Mouse (Mus musculus) hindbrain, postnatal 0 days (tissue): ENCODE measurements at regions not wholly inside any gene's neighbourhood (a gene's known extent, or its start where the extent isn't known, plus 50 kb on each side); places are given as distances from the start of the nearest gene placed in this dataset.
A peak's percentile ranks its signal among the peaks of the same experiment; 100 is the strongest.

Experiments used
- ATAC-seq: fragments of 200-750 bp; cut with Nextera tagmentation; 2 replicates; pipeline ENCODE4 v1.8.0; 2017; ENCODE audit warnings: mild to moderate bottlenecking, moderate TSS enrichment, moderate library complexity
- DNase-seq: peaks from one replicate; pipeline ENCODE4 v3.0.0-alpha.2; 2015; ENCODE audit warnings: low spot score
- H3K27ac ChIP-seq: fragments of 300-500 bp; sonication (generic); 2 replicates; pipeline ENCODE4 v1.5.1; 2014; ENCODE audit warnings: mild to moderate bottlenecking
- H3K27me3 ChIP-seq: fragments of 300-500 bp; sonication (generic); 2 replicates; pipeline ENCODE4 v1.6.1; 2014; ENCODE audit warnings: low read length, mixed read lengths; ENCODE audit not compliant: insufficient read depth
- H3K36me3 ChIP-seq: fragments of 300-500 bp; sonication (generic); 2 replicates; pipeline ENCODE4 v1.6.1; 2014; ENCODE audit warnings: low read length, mixed read lengths; ENCODE audit not compliant: insufficient read depth
- H3K4me1 ChIP-seq: fragments of 300-500 bp; sonication (generic); 2 replicates; pipeline ENCODE4 v1.6.1; 2014; ENCODE audit warnings: antibody characterized with exemption, low read length, mixed read lengths; ENCODE audit not compliant: insufficient read depth
- H3K4me2 ChIP-seq: fragments of 300-500 bp; sonication (generic); 2 replicates; pipeline ENCODE4 v1.6.1; 2014; ENCODE audit warnings: low read depth, mild to moderate bottlenecking, low read length, moderate library complexity, mixed read lengths
- H3K4me3 ChIP-seq: fragments of 300-500 bp; sonication (generic); 2 replicates; pipeline ENCODE4 v1.5.1; 2014; ENCODE audit warnings: low read length
- H3K9ac ChIP-seq: fragments of 300-500 bp; sonication (generic); replicated peaks from 2 replicates; pipeline ENCODE4 v1.6.1; 2014; ENCODE audit warnings: mild to moderate bottlenecking, low read length, moderate library complexity, mixed read lengths
- H3K9me3 ChIP-seq: fragments of 300-500 bp; sonication (generic); 2 replicates; pipeline ENCODE4 v1.6.1; 2016; ENCODE audit warnings: low read length, mixed read lengths
- CTCF ChIP-seq: IDR thresholded peaks from 2 replicates; pipeline ENCODE4 v1.5.1; 2016; ENCODE audit warnings: antibody characterized with exemption, control low read depth, low read depth
- WGBS: fragments of 180-500 bp; shearing (Covaris S2); extraction: QIAGEN DNeasy Blood & Tissue Kit; methylation state at CpG from one replicate; pipeline ENCODE4 v1.1.7; 2014; 5-methylcytosine and 5-hydroxymethylcytosine counted together

DNA sequence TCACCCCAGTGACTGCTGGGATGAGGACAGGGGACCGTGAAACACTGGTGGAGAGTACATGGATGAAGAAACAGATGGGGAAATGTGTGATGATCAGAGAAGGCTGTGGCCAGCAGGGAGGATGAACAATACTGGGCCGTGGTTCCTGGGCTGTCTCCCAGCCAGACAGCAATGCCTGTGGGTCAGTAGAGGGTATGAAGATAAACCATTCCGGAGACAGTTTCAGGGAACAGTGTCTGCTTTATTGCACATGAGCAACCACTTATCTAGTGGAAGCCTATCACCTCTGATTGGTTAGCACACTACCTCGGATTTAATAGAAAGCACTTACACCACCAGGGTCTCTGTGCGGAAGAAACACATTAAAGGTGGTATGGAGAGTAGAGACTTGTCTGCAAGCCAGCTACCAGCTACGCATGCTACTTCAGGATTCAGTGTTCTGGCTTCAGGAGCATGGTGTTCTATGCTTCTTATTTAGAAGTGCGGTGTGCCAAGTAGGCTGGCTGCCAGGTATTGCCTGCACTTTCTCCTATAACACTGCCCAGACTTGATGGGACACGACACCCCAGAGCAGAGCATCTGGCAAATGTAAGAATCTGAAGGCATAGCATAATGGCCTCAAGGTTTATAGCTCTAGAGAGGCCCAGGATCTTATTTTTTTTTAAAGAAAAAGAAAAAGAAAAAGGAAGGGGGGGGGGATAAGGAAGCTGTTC is 185.5 kb downstream of the Clic5 start:
- H3K9me3 ChIP-seq: no peaks in the 10 kb centered on the region
- H3K27ac ChIP-seq: no peak overlapping the region
- no peak overlapping the region for H3K4me2 ChIP-seq
- no peaks in the 10 kb centered on the region for H3K4me1 ChIP-seq
- no peak for TF ChIP-seq CTCF
- ATAC-seq: no peak
- H3K4me3 ChIP-seq: no peak overlapping the region
- no peaks in the 10 kb centered on the region for H3K36me3 ChIP-seq
- H3K27me3 ChIP-seq: no peaks in the 10 kb centered on the region
- WGBS: 68% methylated on average over 8 of the region's 8 CpGs
- DNase-seq: peak; percentile 36
- no peak overlapping the region for H3K9ac ChIP-seq

DNA sequence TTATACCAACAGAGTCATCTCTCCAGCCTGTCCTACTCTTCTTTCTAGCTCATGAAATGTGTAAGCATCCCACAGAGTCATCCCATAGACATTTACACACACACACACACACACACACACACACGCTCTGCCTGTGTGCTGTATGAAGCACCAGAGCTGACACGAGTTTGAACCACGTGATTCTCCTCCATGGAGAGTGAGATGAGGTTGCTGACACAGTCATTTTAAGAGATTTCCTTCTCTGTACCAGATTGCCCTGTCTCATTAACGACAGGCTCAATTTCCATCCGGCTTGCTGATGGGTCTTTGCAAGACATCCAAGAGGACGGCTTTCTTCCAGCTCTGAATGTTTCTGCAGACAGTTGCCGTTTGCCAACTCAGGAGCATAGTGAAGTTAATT is 190.0 kb downstream of the Clic5 start:
- no peak for ATAC-seq

DNA sequence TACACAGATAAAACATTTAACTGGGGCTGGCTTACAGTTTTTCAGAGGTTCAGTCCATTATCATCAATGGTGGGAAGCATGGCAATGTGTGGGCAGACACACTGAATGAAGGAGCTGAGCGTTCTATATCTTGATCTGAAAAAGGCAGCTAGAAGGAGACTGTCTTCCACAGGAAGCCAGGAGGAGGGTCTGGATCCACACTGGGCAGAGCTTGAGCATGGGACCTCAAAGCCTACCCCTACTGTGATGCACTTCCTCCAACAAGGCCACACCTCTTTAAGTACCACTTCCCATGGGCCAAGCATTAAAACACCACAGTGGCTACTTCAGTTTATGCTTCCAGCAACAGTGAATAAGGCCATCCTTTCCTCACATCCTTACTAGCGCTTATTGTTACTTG is 200.5 kb downstream of the Clic5 start:
- no peak overlapping the region for H3K9ac ChIP-seq
- WGBS: 94% methylated on average over 2 of the region's 2 CpGs
- ATAC-seq (no peak), DNase-seq (no peak)
- H3K4me2 ChIP-seq: no peak overlapping the region
- no peaks in the 10 kb centered on the region for H3K4me1 ChIP-seq
- H3K27ac ChIP-seq: no peak overlapping the region
- TF ChIP-seq CTCF: no peak
- no peaks in the 10 kb centered on the region for H3K9me3 ChIP-seq
- H3K36me3 ChIP-seq: no peaks in the 10 kb centered on the region
- H3K27me3 ChIP-seq: no peaks in the 10 kb centered on the region
- H3K4me3 ChIP-seq: no peak overlapping the region

More for the DNA sequence above, 190.0 kb downstream of the Clic5 start:
- no peak overlapping the region for H3K9ac ChIP-seq
- H3K36me3 ChIP-seq: no peaks in the 10 kb centered on the region
- DNase-seq: no peak
- H3K4me1 ChIP-seq: no peaks in the 10 kb centered on the region
- H3K27me3 ChIP-seq: no peaks in the 10 kb centered on the region
- no peak overlapping the region for H3K4me2 ChIP-seq
- no peak overlapping the region for H3K27ac ChIP-seq
- H3K4me3 ChIP-seq: no peak overlapping the region
- WGBS: 70% methylated on average over 7 of the region's 7 CpGs
- no peak for TF ChIP-seq CTCF
- no peaks in the 10 kb centered on the region for H3K9me3 ChIP-seq

DNA sequence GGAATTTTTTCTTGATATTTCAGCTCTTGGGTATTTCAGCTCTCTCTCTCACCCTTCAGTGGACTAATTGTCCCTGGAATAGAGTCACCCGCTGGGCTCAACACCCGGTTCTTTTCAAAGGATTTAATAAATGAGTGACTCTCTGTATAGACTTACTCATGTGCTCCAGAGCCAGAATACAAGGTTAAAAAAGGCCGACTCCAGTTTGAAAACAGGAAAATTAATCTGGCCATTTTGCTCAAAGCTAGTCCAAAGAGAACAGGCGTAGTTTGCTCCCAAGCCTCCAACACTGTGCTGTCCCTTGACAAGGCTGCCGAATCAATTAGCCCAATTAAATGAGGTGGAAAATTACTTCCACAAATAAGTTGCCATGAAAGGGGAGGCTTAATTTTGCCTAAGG is 209.4 kb downstream of the Clic5 start:
- ATAC-seq: peak; percentile 72
- no peak overlapping the region for H3K9ac ChIP-seq
- no peaks in the 10 kb centered on the region for H3K9me3 ChIP-seq
- H3K36me3 ChIP-seq: no peaks in the 10 kb centered on the region
- 14% methylated on average over 5 of the region's 5 CpGs for WGBS
- no peak overlapping the region for H3K4me3 ChIP-seq
- no peak overlapping the region for H3K4me2 ChIP-seq
- no peaks in the 10 kb centered on the region for H3K27me3 ChIP-seq
- H3K4me1 ChIP-seq: no peaks in the 10 kb centered on the region
- no peak overlapping the region for H3K27ac ChIP-seq
- TF ChIP-seq CTCF: no peak
- DNase-seq: peak; percentile 73

DNA sequence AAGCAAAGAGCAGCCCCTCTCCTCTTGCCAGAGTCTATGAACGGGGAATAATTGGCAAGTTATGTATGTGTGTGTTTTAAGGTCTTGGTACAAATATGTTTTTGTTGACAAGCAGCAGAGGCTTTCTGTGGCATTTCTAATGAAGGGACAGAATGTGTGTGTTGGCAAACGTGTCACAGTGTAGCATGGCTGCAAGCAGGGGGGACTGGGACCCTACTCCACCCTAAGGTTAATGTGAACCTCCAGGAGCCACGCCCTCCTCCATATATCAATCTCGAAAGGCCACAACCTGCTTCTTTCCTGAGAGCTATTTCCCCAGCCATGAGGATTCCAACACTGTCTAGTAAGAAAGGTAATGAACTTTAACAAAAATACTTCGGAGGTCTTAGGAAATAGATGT is 209.8 kb downstream of the Clic5 start:
- TF ChIP-seq CTCF: no peak

DNA sequence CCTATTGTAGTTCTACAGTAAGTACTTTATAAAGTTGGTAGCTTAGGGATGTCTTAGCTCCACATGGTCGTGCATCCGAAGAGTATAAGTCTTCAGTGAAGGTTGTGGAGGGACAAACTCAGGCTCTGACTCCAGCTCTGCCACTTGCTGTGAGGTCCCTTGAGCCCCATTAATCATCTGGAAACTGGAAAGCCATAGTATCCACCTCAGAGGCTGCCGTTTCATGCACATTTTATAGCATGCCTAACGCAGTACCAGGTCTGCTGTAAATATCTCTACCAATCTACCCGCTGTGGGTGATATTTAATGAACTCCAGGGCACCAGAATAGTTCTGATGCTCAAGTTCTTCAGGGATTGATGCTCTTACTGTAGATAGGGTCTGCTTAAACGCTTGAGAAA is 216.5 kb downstream of the Clic5 start:
- DNase-seq (no peak), ATAC-seq (no peak)
- Histone ChIP-seq H3K27ac (no peak overlapping the region), H3K9ac (no peak overlapping the region), H3K9me3 (no peaks in the 10 kb centered on the region), H3K4me1 (no peaks in the 10 kb centered on the region), H3K36me3 (no peaks in the 10 kb centered on the region), H3K4me3 (no peak overlapping the region), H3K4me2 (no peak overlapping the region), H3K27me3 (no peaks in the 10 kb centered on the region)
- no peak for TF ChIP-seq CTCF
- 82% methylated on average over 6 of the region's 6 CpGs for WGBS

More for the DNA sequence above, 209.8 kb downstream of the Clic5 start:
- no peaks in the 10 kb centered on the region for H3K9me3 ChIP-seq
- ATAC-seq (no peak; the same call in 1 of the 2 replicates), DNase-seq (no peak)
- H3K36me3 ChIP-seq: no peaks in the 10 kb centered on the region
- no peaks in the 10 kb centered on the region for H3K27me3 ChIP-seq
- H3K4me2 ChIP-seq: no peak overlapping the region
- H3K4me1 ChIP-seq: no peaks in the 10 kb centered on the region
- H3K27ac ChIP-seq: no peak overlapping the region
- 34% methylated on average over 5 of the region's 5 CpGs for WGBS
- no peak overlapping the region for H3K9ac ChIP-seq
- H3K4me3 ChIP-seq: no peak overlapping the region

DNA sequence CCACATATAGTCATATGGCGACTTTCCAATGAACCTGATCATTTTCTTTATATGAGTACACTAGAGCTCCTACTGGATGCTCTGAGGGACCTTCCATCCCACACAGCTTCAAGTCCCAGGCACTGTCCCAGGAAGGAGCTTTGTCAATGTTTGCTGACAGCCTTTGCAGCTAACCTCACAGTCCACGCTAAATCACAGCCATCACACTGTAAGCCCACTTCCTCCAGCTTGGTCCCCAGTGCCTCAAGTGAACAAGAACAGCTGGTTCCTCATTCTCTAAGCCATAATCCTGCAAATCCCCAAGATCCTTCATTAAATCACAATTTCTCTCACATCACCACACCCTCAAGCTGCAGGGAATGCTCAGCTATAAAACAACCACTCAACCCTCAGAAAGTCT is 222.6 kb downstream of the Clic5 start:
- Histone ChIP-seq H3K4me3 (no peak overlapping the region), H3K27ac (no peak overlapping the region), H3K4me2 (no peak overlapping the region), H3K9ac (no peak overlapping the region), H3K27me3 (no peaks in the 10 kb centered on the region), H3K9me3 (no peaks in the 10 kb centered on the region), H3K4me1 (no peaks in the 10 kb centered on the region), H3K36me3 (no peaks in the 10 kb centered on the region)
- TF ChIP-seq CTCF: no peak
- 82% methylated on average over 2 of the region's 2 CpGs for WGBS
- DNase-seq (no peak), ATAC-seq (no peak)
